Mouse (Mus musculus) olfactory bulb, adult 2 months (tissue): Measurements from ENCODE around the gene Lmbr1. TPM values are rescaled to one million over a fixed set of nuclear protein-coding genes. Genes with fewer than 3 reads are reported as not detected.
A peak's percentile ranks its signal among the peaks of the same experiment; 100 is the strongest.

Experiments
- H3K27ac ChIP-seq: fragments of 200-500 bp; 2 replicates; pipeline ENCODE4 v1.5.1; 2012; ENCODE audit warnings: low read depth, low read length; ENCODE audit not compliant: insufficient read depth
- H3K4me1 ChIP-seq: fragments of 200-500 bp; 2 replicates; pipeline ENCODE4 v1.6.1; 2012; ENCODE audit warnings: low read length; ENCODE audit not compliant: control insufficient read depth, insufficient read depth
- H3K4me3 ChIP-seq: fragments of 200-500 bp; 2 replicates; pipeline ENCODE4 v1.5.1; 2012; ENCODE audit warnings: mild to moderate bottlenecking, low read depth, low read length, moderate library complexity; ENCODE audit not compliant: insufficient read depth
- CTCF ChIP-seq: fragments of 200-500 bp; IDR thresholded peaks from 2 replicates; pipeline ENCODE4 v1.5.1; 2012; ENCODE audit warnings: low read depth, mild to moderate bottlenecking, low read length, moderate library complexity; ENCODE audit not compliant: insufficient read depth
- POLR2A ChIP-seq: fragments of 200-500 bp; IDR thresholded peaks from 2 replicates; pipeline ENCODE4 v1.6.1; 2012; ENCODE audit warnings: mild to moderate bottlenecking, low read depth, low read length, moderate library complexity; ENCODE audit not compliant: insufficient read depth
- WGBS: fragments of 180-500 bp; shearing (Covaris S2); methylation state at CpG from one replicate; pipeline ENCODE4 v1.1.7; 2018; 5-methylcytosine and 5-hydroxymethylcytosine counted together
- polyA plus RNA-seq: library from polyadenylated mRNA; stranded (reverse); fragments of >200 nt; gene quantifications from 2 replicates; pipeline ENCODE4 v1.2.4, GENCODE M21; 2012; ENCODE audit warnings: low replicate concordance; ENCODE audit not compliant: missing spikeins, insufficient read depth, insufficient read length

Gene Lmbr1
- polyA plus RNA-seq, 1 experiment: not detected

DNA sequence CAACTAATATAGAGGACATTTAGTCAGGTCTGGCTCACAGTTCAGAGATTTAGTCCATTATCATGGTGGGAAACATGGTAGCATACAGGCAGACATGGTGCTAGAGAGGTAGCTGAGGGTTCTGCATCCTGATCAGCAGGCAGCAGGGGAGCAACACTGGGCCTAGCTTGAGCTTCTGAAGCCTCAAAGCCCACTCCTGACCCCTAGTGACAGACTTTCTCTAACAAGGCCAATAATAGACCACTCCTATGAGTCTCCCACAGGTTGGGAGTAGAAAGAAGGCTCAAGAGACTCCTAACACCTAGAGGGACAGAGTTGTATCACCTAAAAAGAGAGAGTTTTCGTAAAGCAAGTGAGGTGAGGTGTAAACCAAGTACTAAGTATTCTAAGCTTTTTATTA lies 4.6 kb upstream of the Lmbr1 start:
- H3K4me1 ChIP-seq: peaks cover 2% of the 10 kb centered on the region
- TF ChIP-seq POLR2A (no peak), CTCF (no peak)
- H3K27ac ChIP-seq: no peak overlapping the region
- no peak overlapping the region for H3K4me3 ChIP-seq
- WGBS: 80% methylated on average over 1 of the region's 1 CpGs

DNA sequence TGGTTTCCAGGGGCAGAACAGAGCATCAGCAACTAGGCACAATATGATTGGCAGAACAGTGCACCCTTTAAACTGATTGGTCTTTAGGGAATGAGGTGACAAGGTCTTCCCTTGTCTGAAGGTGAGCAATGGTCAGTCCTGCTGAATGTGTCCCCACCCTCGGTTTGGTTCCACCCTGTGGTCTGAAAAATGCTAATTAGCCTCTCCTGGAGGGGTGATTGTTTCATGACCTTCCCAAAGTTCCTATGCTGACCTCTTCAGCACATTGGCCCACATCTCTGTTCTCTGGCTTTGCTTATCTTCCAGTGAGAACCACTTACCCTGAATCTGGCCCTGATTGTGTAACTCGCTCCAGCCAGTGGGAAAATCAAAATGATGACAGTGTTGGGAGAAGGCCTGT lies 1.9 kb upstream of the Lmbr1 start:
- Histone ChIP-seq H3K4me1 (peaks cover 10% of the 10 kb centered on the region), H3K27ac (no peak overlapping the region), H3K4me3 (no peak overlapping the region)
- TF ChIP-seq POLR2A: no peak
- TF ChIP-seq CTCF: no peak
- whole genome bisulfite sequencing: 62% methylated on average over 2 of the region's 2 CpGs

DNA sequence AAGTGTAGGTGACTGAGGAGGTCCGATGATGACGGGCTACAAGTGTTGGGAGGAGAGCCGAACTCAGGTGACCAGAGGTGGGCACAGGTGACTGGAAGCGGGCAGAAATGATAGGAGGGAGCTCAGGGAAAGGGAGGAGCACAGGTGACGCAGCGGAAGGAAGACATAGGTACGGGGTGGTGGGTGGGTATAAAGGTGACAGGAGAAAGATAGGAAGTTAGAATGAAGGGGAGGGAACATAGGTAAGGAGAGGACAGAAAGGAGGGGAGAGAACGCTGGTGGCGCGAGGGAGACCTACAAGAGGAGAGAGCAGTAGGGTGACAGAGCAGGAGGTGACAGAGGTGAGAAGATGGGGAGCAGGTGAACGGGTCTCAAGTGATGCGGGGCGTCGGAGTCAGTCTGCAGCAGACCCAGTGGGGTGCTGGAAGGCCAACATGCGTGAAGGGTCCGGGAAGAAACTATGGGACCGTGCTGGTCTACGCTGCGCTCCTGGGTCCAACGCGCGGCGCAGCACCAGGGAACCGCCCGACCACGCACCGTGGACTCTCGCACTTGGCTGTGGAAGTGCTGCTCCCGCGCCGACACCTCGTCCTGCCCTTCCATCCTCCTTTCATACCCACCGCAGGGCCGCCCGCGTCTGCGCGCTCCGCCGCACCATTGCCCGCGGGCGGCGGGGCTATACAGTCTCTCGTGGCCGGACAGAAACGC lies 446 bp downstream of the Lmbr1 start:
- Histone ChIP-seq H3K4me3 (peak overlapping the region; percentile 91), H3K27ac (no peak overlapping the region), H3K4me1 (peaks cover 10% of the 10 kb centered on the region)
- no peak for TF ChIP-seq CTCF
- no peak for TF ChIP-seq POLR2A
- WGBS: under 1% methylated on average over 47 of the region's 47 CpGs

DNA sequence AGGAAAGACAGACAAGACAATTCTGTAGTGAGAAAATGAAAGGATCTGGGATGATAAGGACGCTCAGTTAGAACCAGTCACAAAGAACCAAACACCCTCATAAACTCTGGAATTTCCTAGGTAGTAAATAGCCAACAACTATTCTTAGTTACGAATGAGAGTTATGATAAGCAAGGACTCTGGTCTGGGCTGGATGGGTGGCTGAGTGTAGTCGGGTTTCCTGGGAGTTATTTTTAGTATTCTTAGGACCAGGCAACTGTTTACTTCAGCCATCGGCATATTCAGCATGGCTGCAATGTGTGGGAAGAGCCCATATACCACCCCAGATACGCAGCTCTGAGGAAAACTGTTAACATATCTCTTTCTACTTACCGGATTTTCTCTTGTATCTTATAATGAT lies 14.7 kb downstream of the Lmbr1 start:
- TF ChIP-seq CTCF (no peak), POLR2A (no peak)
- Histone ChIP-seq H3K27ac (no peak overlapping the region), H3K4me3 (no peak overlapping the region), H3K4me1 (no peaks in the 10 kb centered on the region)
- WGBS: 89% methylated on average over 6 of the region's 6 CpGs

- no peak overlapping the region for H3K27ac ChIP-seq
- H3K4me3 ChIP-seq: no peak overlapping the region
- TF ChIP-seq CTCF (no peak), POLR2A (no peak)
- 54% methylated on average over 5 of the region's 5 CpGs for WGBS
- no peaks in the 10 kb centered on the region for H3K4me1 ChIP-seq
These were observed 42.4 kb downstream of the Lmbr1 start for GRCm38 (mm10) chr5:29335836-29336235.

DNA sequence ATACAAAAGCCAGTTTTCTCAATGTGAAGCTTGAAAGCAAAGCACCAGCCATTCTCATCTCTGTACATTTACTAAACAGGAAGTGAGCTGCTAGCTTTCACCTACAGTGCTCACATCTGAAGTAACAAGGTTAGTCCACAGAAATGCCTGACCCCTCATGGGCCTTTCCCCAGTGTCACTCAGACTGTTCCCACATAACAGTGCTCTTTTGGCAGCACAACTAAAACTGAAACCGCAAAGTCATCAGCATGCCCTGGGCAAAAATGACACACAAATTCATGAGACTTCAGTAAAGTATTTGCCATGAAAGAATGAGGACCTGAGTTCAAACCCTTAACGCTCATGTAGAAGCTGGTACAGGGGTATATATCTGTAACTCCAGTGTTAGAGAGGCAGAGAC lies 55.7 kb downstream of the Lmbr1 start:
- TF ChIP-seq CTCF (no peak), POLR2A (no peak)
- no peaks in the 10 kb centered on the region for H3K4me1 ChIP-seq
- 98% methylated on average over 2 of the region's 2 CpGs for WGBS
- H3K27ac ChIP-seq: no peak overlapping the region
- no peak overlapping the region for H3K4me3 ChIP-seq

DNA sequence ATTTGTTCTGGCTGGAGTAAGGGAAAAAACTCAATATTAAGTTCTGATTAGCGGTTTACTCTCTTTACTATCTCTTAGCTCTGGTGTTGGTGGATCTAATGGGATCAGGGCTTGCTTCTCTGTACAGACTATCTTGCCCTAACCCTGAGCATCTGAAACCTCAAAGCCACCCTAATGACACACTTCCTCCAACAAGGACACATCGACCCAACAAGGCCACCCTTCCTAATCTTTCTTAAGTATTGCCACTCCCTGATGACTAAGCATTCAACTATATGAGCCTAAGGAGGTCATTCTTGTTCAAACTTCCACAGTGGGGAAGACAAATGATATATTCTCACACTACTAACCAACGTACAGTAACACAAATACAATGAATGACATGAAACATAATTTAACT lies 69.0 kb downstream of the Lmbr1 start:
- Histone ChIP-seq H3K4me3 (no peak overlapping the region), H3K4me1 (no peaks in the 10 kb centered on the region), H3K27ac (no peak overlapping the region)
- WGBS: 88% methylated on average over 3 of the region's 3 CpGs
- TF ChIP-seq POLR2A (no peak), CTCF (no peak)

GRCm38 (mm10) chr5:29293194-29293593 lies 85.0 kb downstream of the Lmbr1 start:
- no peak for TF ChIP-seq CTCF
- no peak for TF ChIP-seq POLR2A
- Histone ChIP-seq H3K27ac (no peak overlapping the region), H3K4me1 (no peaks in the 10 kb centered on the region), H3K4me3 (no peak overlapping the region)
- 24% methylated on average over 2 of the region's 2 CpGs for WGBS

GRCm38 (mm10) chr5:29290110-29290509 lies 88.1 kb downstream of the Lmbr1 start:
- no peak overlapping the region for H3K4me3 ChIP-seq
- no peaks in the 10 kb centered on the region for H3K4me1 ChIP-seq
- TF ChIP-seq POLR2A (no peak), CTCF (no peak)
- H3K27ac ChIP-seq: no peak overlapping the region
- 92% methylated on average over 3 of the region's 3 CpGs for WGBS

DNA sequence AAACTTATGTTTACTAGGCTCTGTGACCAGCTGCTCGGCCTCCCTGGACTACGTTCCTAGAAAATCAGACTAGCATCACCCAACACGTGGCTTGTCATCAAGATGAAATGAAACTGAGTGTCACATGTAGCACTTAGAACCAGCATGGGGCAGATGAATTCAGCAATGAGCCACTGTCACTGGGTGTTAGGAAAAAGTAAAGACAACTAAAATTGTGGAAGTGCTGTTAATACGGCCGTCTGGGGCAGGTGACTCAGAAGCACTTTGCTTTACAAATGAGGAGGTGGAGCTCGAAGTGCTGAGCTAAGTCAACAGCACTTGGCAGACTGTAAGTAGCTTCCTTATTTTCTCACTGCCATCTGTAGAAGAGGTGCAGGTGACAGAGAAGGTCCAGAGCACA lies 88.5 kb downstream of the Lmbr1 start:
- TF ChIP-seq POLR2A (no peak), CTCF (no peak)
- Histone ChIP-seq H3K4me3 (no peak overlapping the region), H3K27ac (no peak overlapping the region), H3K4me1 (no peaks in the 10 kb centered on the region)
- WGBS: 72% methylated on average over 6 of the region's 6 CpGs
